Mouse (Mus musculus): Measurements from ENCODE around the gene Cdk9.

GRCm38 (mm10) chr2:32665853-32666252, 47.0 kb downstream of the Cdk9 start:
- TF ChIP-seq CTCF (IDR thresholded peaks at IDR 0.05) (no peak), EP300 (IDR thresholded peaks at IDR 0.05) (no peak)

Measured in lung, postnatal 0 days (tissue).